Mouse (Mus musculus) hindbrain, postnatal 0 days (tissue): ENCODE data around the gene Cldn34c4. TPM values are rescaled to one million over a fixed set of nuclear protein-coding genes. Genes with fewer than 3 reads are reported as not detected.

ENCODE experiments used
- ATAC-seq: fragments of 200-750 bp; cut with Nextera tagmentation; 2 replicates; pipeline ENCODE4 v1.8.0; 2017; ENCODE audit warnings: mild to moderate bottlenecking, moderate TSS enrichment, moderate library complexity
- DNase-seq: peaks from one replicate; pipeline ENCODE4 v3.0.0-alpha.2; 2015; ENCODE audit warnings: low spot score
- H3K27ac ChIP-seq: fragments of 300-500 bp; sonication (generic); 2 replicates; pipeline ENCODE4 v1.5.1; 2014; ENCODE audit warnings: mild to moderate bottlenecking
- H3K27me3 ChIP-seq: fragments of 300-500 bp; sonication (generic); 2 replicates; pipeline ENCODE4 v1.6.1; 2014; ENCODE audit warnings: low read length, mixed read lengths; ENCODE audit not compliant: insufficient read depth
- H3K36me3 ChIP-seq: fragments of 300-500 bp; sonication (generic); 2 replicates; pipeline ENCODE4 v1.6.1; 2014; ENCODE audit warnings: low read length, mixed read lengths; ENCODE audit not compliant: insufficient read depth
- H3K4me1 ChIP-seq: fragments of 300-500 bp; sonication (generic); 2 replicates; pipeline ENCODE4 v1.6.1; 2014; ENCODE audit warnings: antibody characterized with exemption, low read length, mixed read lengths; ENCODE audit not compliant: insufficient read depth
- H3K4me2 ChIP-seq: fragments of 300-500 bp; sonication (generic); 2 replicates; pipeline ENCODE4 v1.6.1; 2014; ENCODE audit warnings: low read depth, mild to moderate bottlenecking, low read length, moderate library complexity, mixed read lengths
- H3K4me3 ChIP-seq: fragments of 300-500 bp; sonication (generic); 2 replicates; pipeline ENCODE4 v1.5.1; 2014; ENCODE audit warnings: low read length
- H3K9ac ChIP-seq: fragments of 300-500 bp; sonication (generic); replicated peaks from 2 replicates; pipeline ENCODE4 v1.6.1; 2014; ENCODE audit warnings: mild to moderate bottlenecking, low read length, moderate library complexity, mixed read lengths
- H3K9me3 ChIP-seq: fragments of 300-500 bp; sonication (generic); 2 replicates; pipeline ENCODE4 v1.6.1; 2016; ENCODE audit warnings: low read length, mixed read lengths
- CTCF ChIP-seq: IDR thresholded peaks from 2 replicates; pipeline ENCODE4 v1.5.1; 2016; ENCODE audit warnings: antibody characterized with exemption, control low read depth, low read depth
- WGBS: fragments of 180-500 bp; shearing (Covaris S2); extraction: QIAGEN DNeasy Blood & Tissue Kit; methylation state at CpG from one replicate; pipeline ENCODE4 v1.1.7; 2014; 5-methylcytosine and 5-hydroxymethylcytosine counted together
- polyA plus RNA-seq: library from polyadenylated mRNA; unstranded; fragments of >200 nt; fragmentation: Nextera tagmentation; extraction: Ambion mirVana; gene quantifications from 2 replicates; pipeline ENCODE4 v1.2.1, GENCODE M21; 2015
- total RNA-seq: library from RNA; depleted of rRNA; stranded (reverse); fragments of >200 nt; gene quantifications from 2 replicates; pipeline ENCODE4 v1.2.3, GENCODE M21; 2014; rRNA removed

The Cldn34c4 gene
- total RNA-seq: not detected in 2 replicates
- not detected in 2 replicates for polyA plus RNA-seq

- H3K36me3 ChIP-seq: no peaks in the 10 kb centered on the region
- H3K9me3 ChIP-seq: no peaks in the 10 kb centered on the region
- H3K4me1 ChIP-seq: no peaks in the 10 kb centered on the region
- ATAC-seq: no peak
- no peak for TF ChIP-seq CTCF
- no peaks in the 10 kb centered on the region for H3K27me3 ChIP-seq
- H3K27ac ChIP-seq: no peak within 1 kb of the TSS
- DNase-seq: no peak
- no peak within 1 kb of the TSS for H3K9ac ChIP-seq
- WGBS: 69% methylated on average over 2 of the region's 2 CpGs
- no peak within 1 kb of the TSS for H3K4me2 ChIP-seq
- no peak within 1 kb of the TSS for H3K4me3 ChIP-seq
These were observed at the start of gene Cldn34c4 for GRCm38 (mm10) chrX:127736454-127736853. TSS of gene Cldn34c4 (minus strand) at chrX:127736554.

GRCm38 (mm10) chrX:127747062-127747461, 10.7 kb upstream of the Cldn34c4 start:
- H3K9ac ChIP-seq: no peak overlapping the region

More at GRCm38 (mm10) chrX:127747062-127747461, 10.7 kb upstream of the Cldn34c4 start:
- DNase-seq (no peak), ATAC-seq (no peak)
- Histone ChIP-seq H3K4me3 (no peak overlapping the region), H3K27me3 (no peaks in the 10 kb centered on the region), H3K36me3 (no peaks in the 10 kb centered on the region), H3K9me3 (no peaks in the 10 kb centered on the region), H3K27ac (no peak overlapping the region), H3K4me2 (no peak overlapping the region), H3K4me1 (no peaks in the 10 kb centered on the region)
- WGBS: 69% methylated on average over 4 of the region's 4 CpGs
- no peak for TF ChIP-seq CTCF
